Mouse (Mus musculus) right cerebral cortex, adult 18-20 months (tissue): Measurements from ENCODE around the gene Stk11ip.
A peak's percentile ranks its signal among the peaks of the same experiment; 100 is the strongest.

Source experiments
- DNase-seq: peaks from one replicate; pipeline ENCODE4 v3.0.0; 2022; ENCODE audit warnings: mixed read lengths

The Stk11ip gene

DNA sequence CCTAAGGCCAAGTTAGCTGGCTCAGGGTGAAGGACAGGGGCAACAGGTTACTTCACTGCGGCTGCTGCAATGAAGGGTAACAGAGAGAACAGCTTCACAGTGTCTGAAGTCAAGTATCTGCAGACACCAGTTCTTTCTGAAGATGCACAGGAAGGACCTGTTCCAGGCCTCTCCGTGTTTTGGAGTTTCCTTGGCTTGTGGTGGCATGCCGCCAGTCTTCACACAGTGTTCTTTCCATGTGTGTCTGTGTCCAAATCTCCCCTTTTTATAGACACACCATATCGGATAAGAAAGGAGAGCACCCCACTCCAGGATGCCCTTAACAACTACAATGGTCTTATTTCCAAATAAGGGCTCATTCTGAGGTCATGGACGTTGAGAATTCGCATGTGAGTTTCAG is 23.0 kb downstream of the Stk11ip start:
- DNase-seq: no peak

DNA sequence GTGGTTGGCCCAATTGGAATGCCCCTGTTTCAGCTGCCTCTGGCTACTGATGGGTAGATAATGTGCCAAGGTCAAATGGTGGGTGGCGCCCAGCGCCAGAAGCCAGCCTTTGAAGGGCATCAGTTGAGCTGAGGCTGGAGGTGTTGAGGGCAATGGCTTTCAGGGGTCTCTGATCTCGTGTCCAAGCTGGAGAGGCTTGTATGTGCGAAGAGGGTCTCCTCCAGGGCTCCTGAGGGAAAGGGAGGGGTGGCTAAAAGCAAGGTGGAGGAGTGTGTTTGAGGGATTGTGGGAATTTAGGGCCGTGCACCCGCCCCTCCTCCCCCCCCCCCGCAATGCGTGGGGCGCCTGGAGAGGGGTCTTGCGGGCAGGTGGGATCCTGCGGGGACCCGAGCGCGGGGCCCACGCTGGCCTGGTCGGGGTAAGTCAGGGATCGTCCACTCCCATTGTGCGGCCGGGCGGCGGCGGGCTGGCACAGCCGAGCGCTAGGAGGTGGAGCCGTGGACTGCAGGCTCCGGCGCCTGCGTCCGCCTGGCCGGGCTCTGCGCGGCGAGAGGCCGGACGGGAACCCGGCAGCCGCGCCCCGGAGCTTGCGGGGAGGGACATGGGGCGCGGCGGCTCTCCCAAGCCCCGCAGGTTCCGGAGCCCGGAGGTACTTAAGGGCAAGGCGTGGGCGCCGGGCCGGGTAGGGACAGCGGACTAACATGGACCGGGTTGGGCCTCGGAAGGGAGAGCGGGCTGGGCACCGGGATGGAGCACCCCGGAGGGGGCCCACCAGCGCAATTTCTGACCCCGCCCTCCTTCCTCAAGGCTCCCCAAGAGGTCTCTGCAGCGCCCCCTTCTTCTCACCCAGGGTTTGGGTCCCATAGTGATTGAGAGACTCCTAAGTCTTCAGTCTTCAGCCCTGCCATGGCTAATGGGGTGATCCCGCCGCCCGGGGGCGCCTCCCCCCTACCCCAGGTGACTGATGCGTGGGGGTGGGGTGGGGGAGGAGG is 24.9 kb downstream of the Stk11ip start, which contains the start of gene Slc4a3:
TSS of gene Slc4a3 (plus strand) at position 302 of the 992 bp plus-strand sequence.
- peak; percentile 65 for DNase-seq

DNA sequence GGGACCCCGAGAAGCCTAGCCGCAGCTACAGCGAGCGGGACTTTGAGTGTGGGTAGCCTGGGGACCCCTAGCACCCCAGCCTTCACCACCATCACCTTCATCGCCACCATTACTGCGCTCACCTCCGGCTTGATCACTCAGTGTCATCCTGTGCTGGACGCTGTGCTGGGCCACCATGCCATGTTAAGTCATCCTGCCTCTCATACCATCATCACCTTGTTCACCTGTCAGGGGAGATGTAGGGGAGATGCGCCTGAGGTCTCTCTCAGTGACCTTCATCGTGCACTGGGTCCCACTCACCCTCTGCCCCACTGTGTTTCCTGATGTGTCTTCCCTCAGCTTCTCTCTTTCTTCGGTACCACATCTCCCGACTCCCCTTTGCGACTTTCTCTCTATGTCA is 26.0 kb downstream of the Stk11ip start:
- DNase-seq: no peak

DNA sequence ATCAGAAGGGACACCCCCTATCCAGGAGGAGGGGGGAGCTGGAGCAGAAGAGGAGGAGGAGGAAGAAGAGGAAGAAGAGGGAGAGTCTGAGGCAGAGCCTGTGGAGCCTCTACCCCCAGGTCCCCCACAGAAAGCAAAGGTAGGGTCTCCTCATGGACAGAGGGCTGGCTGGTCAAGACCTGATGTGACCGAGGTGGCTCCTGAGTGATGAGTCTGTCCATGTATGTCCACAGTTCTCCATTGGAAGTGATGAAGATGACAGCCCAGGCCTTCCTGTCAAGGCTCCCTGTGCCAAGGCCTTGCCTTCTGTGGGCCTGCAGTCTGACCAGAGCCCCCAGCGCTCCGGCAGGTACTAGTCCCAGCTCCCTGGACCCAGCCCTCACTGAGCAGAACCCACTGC is 26.8 kb downstream of the Stk11ip start:
- no peak for DNase-seq

DNA sequence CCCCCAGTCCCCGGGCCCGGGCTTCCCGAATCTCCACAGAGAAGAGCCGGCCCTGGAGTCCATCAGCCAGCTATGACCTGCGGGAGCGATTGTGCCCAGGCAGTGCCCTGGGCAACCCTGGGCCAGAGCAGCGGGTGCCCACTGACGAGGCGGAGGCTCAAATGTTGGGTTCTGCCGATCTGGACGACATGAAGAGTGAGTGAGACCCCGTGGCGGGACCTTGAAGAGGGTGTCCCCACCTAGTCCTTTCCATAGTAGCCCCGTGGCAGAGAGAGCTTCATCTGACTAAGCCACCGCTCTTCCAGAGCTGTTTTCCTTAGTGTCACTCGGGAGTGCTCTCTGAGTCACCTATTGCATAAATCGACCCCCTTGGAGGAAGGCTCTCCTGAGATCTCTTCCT is 27.5 kb downstream of the Stk11ip start:
- no peak for DNase-seq

DNA sequence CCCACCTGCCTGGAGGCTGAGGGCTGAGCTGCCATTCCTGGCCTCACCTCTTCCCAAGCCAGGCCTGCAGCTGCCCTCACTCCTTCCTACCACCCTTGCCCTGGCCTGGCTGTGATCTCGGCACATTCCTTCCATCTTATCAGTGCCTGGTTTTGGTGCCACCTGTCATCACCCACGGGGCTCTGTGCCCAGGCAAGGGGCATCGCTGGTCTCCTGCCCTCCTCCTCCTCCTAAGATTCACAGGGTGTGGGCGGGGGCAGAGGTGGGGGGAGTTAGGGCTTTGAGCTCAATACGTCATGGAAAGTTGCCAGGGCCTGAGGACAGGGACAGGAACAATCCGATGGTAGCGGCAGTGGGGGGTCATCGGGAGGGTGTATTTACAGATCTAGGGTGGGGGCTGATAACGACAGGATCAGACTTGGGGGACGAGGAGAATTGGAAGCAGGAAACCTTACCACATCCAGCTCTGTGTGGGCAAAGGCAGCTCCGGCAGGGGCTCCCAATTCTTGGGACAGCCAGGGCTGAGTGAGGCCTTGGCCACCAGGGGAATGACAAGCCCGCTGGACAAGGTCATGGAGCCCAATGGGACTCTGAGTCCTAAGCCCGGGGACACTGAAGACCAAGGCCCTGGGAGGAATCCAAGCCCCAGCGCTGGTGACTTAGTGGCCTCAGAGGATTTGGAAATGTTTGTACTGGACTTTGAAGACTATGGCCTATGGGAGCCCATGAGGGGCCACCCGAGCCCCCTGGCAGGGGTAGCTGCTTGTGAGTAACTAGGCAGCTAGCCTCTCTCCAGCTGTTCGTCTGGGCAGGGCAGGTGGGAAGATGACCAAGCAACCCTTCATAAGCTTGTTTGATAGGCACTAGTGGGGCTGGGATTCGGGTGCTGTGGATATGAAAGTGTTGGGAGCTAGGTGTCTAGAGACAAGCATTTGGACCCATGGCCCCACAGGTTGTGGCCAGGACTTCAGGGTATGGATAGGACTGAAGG is 28.3 kb downstream of the Stk11ip start:
- no peak for DNase-seq

DNA sequence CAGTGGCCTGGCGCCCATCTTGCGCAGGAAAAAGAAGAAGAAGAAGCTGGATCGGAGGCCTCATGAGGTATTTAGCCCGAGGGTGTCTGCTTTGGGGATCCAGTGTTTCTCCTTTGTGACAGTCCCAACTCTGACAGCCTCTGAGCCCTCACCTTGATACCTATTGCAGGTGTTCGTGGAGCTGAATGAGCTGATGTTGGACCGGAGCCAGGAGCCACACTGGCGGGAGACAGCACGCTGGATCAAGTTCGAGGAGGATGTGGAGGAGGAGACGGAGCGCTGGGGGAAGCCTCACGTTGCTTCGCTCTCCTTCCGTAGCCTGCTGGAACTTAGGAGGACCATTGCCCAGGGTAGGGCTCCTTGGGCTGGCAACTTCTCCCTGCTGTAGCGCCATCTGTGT is 29.3 kb downstream of the Stk11ip start:
- no peak for DNase-seq

DNA sequence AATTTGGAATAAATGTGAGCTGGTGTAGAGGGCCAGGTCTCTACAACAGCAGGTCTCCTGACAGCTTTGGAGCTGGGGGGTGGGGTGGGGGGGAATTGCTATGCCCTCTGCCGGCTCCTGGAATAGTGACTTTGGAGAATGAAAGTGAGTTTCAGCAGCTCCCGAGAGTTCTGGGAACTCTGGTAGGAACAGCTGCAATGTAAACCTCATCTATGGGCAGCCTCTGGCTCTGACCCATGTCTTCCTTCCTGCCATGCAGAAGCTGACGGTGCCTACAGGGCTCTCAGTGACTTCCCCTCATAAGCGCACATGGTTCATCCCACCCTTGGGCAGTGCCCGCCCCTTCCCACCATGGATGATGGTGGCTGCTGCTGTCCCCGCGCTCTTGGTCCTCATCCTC is 34.4 kb downstream of the Stk11ip start:
- DNase-seq: no peak

DNA sequence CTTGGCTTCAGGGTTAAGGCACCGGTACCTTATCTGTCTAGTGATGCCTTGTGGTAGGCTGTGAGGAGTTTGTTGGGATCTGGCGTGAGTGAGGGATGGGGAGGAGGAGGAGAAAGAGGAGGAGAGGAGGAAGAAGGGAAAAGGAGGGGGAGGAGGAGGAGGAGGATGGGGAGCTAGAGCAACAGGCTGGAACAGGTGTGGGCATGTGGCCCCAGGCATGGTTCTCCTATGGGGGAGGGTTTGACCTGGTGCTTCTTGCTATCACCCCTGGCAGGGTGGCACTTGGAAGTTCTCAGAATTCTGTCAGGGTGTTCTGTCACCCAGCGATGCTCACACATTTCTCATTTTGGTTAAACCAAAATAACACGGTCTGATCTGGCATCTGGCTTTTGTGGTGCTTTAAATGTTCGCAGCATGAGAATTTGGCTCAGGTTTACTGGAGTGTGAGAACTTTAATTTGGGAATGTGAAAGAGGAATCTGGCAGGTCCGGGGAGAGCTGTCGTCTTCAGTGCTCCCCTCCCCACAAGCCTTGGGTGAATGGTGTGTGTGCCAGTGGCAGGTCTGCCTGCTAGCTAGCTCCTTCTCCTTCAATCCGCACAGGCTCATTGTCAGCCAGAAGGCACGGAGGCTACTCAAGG is 34.9 kb downstream of the Stk11ip start:
- DNase-seq: peak; percentile 73

DNA sequence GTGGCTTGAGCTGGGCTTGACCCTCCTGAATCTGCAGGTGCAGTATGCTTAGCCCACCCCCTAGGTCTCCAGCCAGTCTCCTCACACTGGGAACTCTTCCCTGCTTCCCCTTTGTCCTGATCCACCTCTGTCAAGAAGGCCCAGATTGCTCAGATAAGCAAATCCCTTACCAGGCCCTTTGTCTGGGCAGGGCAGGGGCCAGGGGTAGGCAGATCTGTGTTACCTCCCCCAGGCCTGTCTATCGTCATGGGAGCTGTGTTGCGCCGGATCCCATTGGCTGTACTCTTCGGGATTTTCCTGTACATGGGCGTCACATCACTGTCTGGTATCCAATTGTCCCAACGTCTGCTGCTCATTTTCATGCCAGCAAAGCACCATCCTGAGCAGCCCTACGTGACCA is 35.7 kb downstream of the Stk11ip start:
- DNase-seq: no peak

DNA sequence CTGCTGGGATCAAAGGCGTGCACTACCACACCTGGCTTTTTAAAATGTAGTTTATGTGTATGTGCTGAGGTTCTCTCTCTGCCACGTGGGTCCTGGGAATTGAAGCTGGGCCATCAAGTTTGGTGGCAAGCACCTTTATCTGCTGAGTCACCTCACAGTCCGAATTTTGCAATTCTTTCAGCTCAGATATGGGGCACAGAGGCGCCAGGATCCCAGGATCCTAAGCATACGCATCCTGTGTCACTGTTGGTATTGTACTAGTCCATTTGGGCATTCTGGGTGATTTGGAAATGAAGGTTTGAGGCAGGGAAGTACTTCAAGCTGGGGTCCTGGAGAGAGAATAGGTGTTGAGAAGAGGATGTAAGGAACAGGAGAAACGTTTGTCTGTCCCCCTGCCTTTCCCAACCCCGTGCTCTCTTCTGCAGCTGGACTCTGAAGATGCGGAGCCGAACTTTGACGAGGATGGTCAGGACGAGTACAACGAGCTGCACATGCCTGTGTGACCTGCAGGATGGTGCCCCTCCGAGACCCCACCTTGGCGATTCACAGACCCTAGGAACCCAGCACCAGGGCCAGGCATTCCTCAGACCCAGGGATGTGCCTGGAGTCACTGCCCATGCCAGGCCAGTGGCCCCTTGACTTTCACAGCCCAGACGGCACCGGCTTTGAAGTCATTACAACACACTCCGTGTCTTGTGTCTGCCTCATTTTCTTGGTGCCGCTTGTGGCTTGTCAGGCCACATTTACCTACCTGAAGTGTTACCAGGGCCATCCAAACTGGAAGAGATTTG is 37.3 kb downstream of the Stk11ip start:
- DNase-seq: no peak

DNA sequence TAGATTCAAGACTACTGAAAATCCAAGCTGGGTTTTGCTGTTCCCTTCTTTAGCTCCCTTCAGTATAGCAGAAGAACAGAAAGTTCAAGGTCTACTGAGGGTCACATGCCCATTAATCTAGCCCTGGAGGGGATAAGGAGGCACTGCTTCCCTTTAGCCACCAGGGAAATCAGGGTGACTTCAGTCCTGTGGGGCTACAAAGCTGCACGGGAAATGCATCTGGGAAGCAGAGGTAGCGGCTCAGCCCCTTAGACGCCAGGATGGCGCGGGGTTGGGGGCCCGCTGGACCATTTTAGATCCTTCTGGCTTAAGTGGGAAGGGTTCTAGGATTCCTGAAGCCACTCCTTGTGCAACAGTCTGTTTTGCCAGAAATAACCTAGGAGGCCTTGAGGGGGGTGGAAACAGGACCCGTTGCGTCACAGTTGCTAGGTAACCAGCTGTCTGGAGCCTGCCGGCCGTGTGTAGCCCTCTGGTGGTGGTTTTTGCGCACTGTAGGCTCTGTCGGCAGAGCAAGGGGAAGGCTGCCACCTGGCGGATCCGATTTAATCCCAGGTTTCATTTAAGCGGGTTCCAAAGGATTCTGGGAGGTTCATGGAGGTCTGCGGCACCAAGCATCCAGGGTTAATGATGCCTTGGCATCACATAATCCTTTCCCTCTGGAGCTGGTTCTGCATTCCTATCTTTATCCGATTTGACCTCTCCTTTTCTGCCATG is 38.0 kb downstream of the Stk11ip start:
- peak; percentile 96 for DNase-seq

DNA sequence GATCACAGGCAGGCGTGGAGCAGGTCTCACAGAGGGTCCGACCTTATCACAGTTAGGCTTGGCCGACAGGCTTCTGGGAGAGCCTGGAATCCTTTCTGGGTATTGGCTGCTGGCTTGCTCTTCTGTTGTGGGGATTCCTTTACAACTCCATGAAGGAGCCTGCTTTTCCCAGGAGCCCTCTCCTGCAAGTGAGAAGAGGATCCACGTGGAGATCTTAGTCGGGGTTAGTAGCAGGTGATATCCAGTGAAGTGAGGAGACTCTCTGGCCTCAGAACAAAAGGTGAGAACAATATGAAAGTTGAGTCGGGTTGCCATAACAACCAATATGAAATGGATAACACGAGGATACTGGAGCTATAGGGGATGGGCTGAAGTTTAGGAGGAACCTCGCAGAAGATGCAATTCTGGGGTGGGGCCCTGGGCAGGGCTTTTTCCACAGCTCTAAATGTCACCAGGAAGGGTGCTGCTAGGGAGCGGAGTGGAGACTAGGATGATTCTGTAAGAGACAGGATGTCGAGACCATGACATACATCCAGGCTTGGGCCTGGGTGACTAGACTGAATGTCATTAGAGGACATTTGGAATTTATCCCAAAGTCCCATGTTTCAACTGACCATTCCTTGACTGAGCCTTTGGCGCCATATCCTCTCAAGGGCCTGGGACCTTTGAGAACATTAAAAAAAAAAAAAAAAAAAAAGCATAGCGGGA is 39.0 kb downstream of the Stk11ip start:
- no peak for DNase-seq

DNA sequence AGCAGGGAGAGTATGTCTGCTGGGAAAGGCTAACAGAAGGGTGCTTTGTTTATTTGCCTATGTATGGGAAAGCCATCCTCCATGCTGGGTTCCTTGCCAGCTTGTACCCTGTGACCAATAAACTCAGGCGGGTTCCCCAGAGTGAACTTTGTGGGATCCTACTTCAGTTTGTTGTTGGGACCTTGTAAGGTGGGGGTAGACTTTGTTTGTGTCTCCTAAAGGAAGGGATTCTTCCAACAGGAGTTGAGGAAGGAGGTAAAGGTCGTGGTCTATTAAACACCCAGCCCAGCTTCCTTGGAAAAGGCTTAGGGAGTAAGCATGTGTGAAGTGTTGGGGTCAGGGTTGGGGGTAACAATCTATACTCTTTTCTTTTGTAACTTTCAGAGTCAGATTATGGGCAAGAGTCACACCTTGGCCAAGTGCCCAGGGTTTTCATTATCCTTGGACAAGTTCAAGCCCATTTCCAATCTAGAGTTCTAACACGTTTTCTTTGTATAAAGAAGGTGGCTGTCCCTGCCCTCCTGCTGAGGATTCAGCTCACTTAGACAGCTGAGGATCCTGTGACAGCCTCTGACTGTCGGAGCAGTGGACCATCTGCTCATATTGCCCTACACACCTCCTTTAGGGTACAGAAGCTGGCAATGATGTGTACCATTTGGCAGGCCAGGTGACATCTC is 40.0 kb downstream of the Stk11ip start:
- DNase-seq: no peak

DNA sequence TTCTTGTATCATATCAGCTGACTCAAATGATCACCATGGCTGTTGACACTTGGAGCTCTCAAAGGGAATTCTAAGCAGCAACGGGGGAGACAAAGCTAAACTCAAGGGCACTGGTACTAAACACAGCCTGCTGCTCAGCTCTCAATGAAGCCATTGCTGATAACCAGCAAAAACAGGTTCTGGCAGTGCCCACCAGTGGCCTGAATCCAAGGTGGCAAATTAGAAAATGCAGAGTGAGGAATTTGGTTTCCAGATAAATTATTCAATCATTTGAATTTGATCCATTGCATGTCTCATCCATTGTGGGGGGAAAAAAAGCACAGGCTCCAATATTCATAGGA is 40.5 kb downstream of the Stk11ip start:
- DNase-seq: no peak

DNA sequence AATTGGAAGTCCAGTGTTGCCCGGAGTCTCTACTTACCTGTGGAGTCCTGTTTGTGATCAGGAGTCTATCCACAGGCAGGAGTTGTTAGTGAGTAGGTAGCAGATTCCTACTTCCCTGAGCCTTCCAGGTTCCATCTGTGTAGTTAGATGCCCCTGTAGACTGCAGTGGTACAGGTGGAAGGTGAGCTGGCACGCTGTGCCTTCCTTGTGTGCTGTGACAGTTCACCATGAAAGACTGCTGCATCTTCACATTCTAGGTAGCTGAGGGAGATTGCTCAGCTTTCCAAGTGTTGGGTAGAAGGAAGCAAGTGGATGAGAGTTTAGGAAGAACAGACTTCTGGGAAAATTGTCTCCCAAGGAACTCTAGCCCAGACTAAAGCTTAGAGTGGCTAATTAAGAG is 42.8 kb downstream of the Stk11ip start:
- DNase-seq: no peak

DNA sequence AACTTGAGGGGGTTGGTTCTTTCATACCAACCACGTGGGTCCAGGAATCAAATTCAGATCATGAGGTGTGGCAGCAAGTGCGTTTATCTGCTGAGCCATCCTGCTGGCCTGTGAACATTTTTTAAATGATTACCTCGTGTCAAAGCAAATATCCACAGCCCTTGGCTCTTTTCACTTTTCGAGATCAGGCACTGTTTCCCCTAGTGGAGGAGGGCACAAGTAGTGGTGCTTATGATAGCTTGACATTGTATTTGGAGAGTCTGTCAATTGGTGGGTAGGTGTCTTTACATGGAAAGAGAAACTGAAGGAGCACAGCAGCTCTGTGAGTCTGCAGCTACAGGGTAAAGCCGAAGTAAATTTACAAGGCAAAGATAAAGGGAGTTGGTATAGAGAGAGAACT is 43.6 kb downstream of the Stk11ip start:
- DNase-seq: no peak

DNA sequence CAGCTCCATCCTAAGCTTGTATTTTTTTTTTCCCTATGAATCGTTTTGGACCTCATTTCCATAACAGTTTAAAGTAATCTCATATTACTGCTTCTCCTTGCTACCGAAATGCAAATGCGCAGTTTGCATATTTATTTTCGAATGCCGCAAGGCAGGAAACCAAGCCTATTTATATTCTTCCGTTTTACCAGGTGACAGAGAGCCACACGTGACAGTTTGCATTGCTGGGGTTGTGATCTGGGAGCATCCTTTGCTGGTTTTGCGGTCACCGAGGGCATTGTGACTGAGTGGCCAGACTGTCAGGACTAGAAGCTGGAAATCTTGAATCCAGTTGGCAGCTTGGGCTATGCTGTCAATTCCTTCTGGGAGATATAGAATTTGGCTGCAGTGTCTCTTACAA is 44.3 kb downstream of the Stk11ip start:
- DNase-seq: no peak

DNA sequence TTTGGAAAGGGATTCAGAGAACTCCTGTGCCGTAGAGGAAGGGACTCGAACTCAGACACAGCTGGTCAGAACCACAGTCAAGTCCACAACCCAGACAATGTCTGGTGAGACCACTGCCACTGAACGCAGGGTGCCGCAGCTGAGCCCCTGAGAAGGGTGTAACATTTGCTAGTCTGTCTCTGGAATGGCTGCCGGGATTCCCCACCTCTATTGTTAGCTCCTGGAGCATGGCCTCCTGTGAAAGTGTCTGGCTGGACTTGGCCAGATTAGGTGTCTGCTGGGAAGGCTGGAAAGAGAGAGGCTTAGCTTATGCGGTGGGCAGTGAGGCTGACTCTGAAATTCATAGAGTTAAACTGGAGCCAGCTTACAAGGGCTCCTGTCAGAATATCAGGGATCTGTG is 49.1 kb downstream of the Stk11ip start:
- DNase-seq: no peak

DNA sequence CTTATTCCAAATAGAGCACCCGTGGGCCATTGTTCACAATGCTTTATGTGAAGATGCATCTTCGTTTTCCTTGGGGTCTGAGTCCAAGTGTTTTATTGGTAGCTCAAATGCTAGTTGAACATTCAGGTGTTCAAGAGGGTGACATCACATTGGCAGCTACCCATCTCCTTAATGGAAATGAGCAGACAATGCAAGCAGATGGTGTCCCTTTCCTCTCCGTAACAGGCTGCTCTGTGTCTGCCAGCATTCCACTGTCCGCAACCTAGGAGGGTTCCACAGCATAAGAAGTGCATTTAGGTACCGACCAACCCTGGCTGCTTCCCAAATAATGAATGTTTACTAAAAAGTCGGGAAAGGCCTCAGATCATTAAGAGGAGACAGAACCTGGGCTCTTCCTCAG is 51.4 kb downstream of the Stk11ip start:
- DNase-seq: no peak
